Mouse (Mus musculus) cortical plate, adult 2 months (tissue): ENCODE results near the gene Chchd3.

Experiments used
- CTCF ChIP-seq: fragments of 200-500 bp; IDR thresholded peaks from 2 replicates; pipeline ENCODE4 v1.5.1; 2011; ENCODE audit warnings: mild to moderate bottlenecking, control low read depth, low read length; ENCODE audit not compliant: insufficient read depth; ENCODE audit errors: extremely low read depth
- POLR2A ChIP-seq: fragments of 200-500 bp; IDR thresholded peaks from 2 replicates; pipeline ENCODE4 v1.6.1; 2011; ENCODE audit warnings: mild to moderate bottlenecking, low read length, control low read depth; ENCODE audit not compliant: insufficient read depth; ENCODE audit errors: extremely low read depth

- TF ChIP-seq CTCF (no peak), POLR2A (no peak)
These were observed 311.3 kb downstream of the Chchd3 start for GRCm38 (mm10) chr6:32748777-32749176.
